Mouse (Mus musculus) layer of hippocampus, adult 18-20 months (tissue): Measurements from ENCODE around the gene Xntrpc. TPM values are rescaled to one million over a fixed set of nuclear protein-coding genes. Genes with fewer than 3 reads are reported as not detected.
"Not testable (repeated sequence)": the region's sequence is repeated elsewhere in the genome, so short reads cannot be mapped to it uniquely, and the experiment has no call there.

Experiments used
- DNase-seq, 2 experiments: peaks; one replicate each; pipeline ENCODE4 v3.0.0; 2022; ENCODE audit warnings: low spot score in 2 of 2
- long read RNA-seq: library from polyadenylated mRNA; stranded (forward); transcript quantifications from one replicate; pipeline ENCODE4 v2.0.0, GENCODE M21; 2021
- total RNA-seq, 2 experiments: library from RNA; stranded (reverse); gene quantifications; 2 replicates each; pipeline ENCODE4 v1.2.3; 2021

The Xntrpc gene
- 1 to 10 TPM; 2.0 to 3.3 TPM for total RNA-seq
- long read RNA-seq, partial matches to known transcripts = 2 of 7 reads
- long read RNA-seq, other reads (novel, unspliced or antisense) = 5 of 7 reads

DNA sequence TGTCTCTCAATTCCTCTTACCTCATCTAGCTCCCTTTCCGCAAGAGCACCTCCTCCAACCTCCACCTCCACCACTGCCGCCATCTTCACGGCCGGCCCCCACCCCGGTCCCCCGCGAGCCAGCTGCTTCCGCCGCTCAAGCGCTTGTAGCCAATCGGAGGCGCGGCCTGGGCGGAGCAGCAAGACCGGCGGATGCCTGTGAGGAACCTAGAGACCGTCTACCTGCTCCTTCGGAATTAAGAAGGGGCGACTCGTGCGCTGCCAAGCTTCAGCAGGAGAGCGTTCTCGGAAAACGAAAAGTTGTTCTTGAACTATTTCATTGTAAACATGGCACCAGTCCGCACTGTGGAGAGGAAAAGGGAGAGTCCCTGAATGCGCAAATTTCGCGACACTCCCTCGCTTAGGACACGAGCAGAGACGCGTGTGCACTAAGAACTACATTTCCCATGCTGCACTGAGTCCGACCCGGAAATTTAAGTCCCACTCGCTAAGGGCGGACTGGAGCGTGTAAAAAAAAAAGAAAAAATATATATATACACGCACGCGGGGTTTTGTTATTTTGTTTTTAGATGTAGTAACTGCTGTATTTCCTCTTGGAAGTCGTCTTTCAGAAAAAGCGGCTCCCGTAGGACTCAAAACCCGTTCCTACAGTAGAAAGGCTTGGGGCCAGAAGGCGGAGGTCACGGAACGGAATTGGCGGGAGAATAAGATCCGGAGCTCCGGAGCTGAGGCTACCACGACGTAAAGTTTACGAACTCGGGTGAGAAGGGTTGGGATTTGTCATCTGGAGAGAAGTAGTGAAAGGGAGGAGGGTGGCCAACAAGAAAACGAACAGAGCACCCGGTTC is at the start of gene Xntrpc, which contains the start of the genes Rnf121 and Xndc1:
Gene Xntrpc, plus strand, starts transcription at position 668 of the 846 bp plus-strand sequence.
Gene Rnf121, minus strand, starts transcription at position 424 of the 846 bp plus-strand sequence.
Gene Xndc1, plus strand, starts transcription at position 466 of the 846 bp plus-strand sequence.
- peak; percentile 92 to 95 for DNase-seq

DNA sequence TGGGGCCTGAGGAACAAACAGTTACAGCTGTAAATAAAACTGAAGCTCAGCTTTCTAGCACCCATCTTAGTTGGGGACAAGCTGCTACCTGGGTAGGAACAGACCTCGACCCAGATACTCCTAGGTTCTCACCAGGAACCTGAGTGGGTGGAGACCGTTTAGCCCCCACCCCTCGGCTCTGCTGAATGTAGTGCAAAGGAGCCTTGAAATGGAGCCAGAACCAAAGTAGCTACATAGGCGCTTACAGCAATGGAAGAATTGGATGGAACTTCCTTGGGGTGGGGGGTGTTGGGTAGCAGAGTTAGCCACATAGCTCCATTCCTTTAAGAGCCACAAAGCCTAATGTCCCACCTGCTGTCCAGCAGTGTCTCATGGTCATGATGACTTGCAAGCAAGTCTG is 48.6 kb upstream of the Xntrpc start:
- no peak for DNase-seq

DNA sequence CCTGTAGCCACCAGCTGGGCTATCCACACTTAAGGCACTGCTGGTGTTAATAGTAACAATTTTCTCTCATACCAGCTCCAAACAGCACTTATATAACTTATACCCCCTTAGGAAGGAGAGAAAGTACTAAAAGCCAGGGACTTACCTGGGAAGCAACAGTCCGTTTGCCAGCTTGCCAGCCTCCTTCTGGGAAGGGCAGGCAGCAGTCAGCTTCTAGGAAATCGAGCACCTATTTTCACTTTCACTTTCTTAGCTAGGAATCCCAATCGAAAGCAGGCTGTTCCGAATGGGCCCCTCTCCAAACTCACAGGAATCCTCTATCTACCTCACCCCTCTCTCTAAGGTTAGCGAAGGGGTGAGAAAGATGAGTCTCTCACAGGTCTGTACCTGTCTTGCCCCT is 48.1 kb upstream of the Xntrpc start:
- no peak for DNase-seq

DNA sequence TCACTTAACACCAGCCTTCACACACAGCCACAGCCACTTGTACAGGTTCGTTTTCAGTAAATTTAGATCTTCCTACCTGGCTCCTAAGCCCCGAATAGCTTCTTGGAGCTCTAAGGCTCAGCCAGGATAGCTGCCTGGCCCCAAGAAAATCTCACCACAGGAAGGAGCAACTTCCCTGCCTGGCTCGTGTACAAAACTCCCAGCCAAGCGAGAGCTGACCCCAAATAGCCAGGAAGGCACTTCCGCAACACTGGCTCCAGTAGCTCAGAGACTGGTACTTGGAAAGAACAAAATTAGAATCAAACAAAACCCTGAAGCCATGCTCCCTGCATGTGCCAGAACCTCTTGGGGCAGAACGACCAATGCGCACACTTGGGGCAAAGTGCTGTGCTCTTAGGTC is 47.5 kb upstream of the Xntrpc start:
- DNase-seq = no peak

DNA sequence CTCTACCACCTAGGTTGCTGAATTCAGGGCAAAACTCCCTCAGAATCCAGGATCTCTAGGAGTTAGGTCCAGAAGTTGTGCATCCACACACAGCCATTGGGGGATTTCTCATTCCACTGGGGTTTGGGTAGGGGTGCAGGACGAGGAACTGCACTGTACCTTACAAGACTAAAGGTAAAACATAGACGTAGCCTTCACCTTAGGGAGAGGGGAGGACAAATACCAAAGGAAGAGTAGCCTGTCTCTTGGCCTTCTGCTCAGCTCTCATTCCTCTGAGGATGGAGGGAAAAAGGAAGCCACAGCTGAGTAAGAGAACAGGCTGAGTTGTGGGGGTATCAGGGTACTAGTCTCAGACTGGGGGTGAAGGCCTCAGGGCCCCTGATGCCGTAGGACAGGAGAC is 46.9 kb upstream of the Xntrpc start, which contains the start of gene Il18bp:
Gene Il18bp, minus strand, starts transcription at position 101 of the 400 bp plus-strand sequence.
- DNase-seq = no peak

DNA sequence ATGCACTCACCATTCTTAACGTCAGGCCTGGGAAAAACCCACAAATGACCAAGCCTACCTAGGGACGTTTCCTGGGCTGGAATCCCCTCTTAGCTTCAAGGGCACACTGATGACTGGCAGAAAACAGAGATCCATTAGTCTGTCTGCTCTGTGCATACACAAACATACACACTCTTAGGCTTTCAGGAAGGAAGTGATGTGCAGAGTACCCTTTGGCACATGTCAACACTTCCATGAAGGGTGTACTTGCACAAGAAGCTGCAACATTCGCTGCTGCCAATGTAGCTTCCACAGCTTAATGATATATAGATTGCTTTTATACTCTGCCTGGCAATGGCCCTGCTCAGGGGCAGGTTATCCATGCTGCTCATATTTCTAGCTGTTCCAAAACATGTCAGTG is 46.2 kb upstream of the Xntrpc start:
- DNase-seq = no peak

DNA sequence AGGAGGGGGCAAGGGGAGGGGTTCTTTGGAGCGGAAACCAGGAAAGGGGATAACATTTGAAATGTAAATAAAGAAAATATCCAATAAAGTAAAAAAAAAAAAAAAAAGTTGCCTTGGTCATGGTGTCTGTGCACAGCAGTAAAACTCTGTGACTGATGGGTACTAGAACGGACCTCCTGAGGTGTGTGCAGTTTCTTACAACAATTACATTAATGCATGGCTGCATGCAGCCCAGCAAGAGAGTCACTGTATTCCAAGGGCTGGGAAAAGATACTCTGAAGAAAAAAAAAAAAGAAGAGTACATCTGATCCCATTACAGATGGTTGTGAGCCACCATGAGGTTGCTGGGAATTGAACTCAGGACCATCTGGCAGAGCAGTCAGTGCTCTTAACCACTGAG is 44.6 kb upstream of the Xntrpc start:
- DNase-seq = not testable (repeated sequence)

DNA sequence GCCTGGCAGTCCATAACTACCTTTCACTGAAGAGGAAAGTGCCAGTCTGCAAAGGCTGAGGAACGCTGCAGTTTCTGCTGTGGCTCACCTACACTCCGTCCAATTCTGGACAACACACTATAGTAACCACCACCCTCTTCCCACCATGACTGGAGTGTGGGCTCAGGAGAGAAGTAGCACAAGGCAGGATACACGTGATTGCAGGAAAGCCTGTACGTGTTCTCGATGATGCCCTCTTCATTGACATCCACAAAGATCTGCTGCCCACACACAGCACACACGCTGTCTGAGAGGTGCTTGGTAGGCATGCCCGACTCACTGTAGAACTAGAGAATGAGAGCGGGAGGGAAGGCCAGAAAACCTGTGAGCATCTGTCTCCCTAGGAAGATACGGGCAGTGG is 41.7 kb upstream of the Xntrpc start:
- DNase-seq = no peak

DNA sequence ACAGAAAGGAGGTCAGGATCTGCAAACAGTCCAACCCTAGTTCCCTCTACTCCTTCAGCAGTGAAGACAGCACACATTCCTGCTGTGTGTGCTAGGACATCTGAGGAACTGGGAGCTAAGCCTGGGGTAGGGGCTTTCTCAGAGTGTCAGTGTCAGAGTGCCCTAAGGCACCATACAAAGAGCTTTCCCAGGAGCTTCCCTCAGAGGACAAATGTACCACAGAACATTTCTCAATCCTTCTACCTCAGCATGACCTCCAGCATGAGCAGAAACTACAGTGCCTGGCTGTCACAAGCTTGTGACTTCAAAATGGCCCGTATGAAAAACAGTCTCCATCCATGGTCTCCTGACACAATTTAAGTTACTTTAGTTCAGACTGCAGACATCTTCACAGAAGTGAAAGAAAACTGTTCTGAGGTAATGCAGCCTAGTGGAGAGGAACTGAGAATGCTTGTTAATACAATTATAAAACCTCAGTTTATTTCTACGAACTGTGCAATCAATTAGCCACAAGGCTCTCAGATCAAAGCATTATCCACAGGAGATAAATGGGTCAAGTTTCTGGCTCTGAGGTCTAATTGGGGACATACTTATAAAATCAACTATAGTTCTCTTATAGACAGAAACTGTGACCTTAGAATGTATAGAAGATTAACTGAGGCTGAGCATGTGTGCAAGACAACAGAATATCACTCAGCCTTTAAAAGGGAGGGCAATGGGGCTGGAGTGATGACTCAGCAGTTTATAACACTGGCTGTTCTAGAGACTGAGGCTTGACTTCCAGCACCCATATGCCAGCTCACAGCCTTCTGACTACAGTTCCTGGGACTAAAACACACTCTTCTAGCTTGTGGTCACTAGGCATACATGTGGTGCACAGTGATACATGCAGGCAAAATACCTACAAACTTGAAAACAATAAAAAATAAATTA is 40.1 kb upstream of the Xntrpc start:
- no peak for DNase-seq

DNA sequence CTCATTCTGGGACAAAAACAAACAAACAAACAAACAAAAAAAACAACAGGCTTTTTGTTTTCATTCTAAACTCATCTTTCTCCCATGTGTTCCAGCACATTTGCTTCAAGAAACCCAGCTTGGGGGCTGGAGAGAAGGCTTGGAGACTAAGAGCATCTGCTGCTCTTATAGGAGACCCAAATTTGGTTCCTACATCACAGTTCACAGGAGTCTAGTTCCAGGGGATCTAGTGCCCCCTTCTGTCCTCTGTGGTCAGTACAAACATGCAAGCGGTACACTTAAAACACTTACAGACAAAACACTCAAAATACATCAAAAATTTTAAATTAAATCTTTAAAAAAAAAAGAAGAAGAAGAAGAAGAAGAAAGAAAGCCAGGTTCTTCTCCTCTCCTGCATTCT is 30.6 kb upstream of the Xntrpc start:
- no peak for DNase-seq

DNA sequence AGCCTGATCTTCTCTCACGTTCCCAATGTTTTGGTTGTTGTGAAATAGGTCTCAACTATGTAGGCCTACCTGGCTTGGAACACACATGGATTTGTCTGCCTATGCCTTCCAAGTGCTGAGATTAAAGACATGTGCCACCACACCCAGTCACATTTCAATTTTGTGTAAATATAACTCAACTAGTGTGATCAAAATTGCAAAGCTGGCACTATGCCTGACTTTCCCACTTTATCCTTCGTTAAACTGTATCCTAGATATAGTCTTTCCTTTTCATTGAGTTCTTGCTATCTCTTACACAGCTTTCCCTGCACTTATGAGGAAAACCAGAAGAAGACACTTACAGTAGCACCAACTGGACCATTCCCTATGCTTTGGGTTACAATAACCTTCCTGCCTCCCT is 30.0 kb upstream of the Xntrpc start:
- DNase-seq = no peak

DNA sequence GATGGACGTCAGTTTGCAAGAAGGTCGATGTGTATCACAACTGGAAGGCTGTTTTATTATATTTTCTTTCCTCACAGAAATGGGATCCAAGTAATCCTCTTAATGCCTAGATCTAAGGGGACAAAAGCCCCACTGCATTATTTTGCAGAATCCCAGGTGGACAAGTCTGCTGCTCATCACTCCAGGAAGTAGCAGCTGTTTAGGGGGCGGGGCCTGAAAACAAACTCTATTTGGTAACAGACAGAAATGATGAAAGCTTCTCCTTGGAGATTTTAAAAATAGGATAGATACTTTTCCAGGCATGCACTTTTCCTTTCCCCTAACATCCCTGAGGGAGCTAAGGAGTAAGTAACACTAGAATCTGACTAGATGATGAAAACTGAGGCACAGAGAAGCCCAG is 28.2 kb upstream of the Xntrpc start:
- no peak for DNase-seq

DNA sequence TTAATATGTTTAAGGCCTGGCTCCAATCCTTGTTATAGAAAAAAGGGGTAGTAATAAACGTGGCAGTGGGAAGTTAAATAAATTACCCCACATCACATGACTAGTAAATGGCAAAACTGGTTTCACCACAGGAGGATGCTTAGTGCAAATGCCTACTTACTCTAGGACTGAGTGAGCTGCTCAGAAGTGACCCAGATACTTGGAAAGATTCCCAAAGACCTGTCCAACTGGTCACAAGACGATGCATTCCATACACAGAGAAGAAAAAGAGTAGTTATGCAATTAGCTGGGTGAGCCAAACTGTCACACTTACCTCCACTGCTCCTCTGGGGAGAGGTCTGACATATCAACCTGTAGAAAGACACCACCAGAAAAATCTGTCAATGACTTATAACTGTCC is 23.2 kb upstream of the Xntrpc start:
- no peak for DNase-seq

DNA sequence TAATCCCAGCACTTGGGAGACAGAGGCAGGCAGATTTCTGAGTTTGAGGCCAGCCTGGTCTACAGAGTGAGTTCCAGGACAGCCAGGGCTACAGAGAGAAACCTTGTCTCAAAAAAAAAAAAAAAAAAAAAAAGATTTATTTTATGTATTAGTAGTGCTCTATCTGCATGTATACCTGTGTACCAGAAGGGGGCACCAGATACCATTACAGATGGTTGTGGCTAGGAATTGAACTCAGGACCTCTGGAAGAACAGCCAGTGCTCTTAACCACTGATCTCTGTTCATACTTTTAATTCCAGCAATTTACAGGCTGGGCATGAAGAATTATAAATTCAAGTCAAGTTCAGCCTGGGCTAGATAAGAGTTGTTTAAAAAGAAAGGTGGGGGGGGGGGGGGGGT is 17.0 kb upstream of the Xntrpc start:
- DNase-seq = not testable (repeated sequence)

DNA sequence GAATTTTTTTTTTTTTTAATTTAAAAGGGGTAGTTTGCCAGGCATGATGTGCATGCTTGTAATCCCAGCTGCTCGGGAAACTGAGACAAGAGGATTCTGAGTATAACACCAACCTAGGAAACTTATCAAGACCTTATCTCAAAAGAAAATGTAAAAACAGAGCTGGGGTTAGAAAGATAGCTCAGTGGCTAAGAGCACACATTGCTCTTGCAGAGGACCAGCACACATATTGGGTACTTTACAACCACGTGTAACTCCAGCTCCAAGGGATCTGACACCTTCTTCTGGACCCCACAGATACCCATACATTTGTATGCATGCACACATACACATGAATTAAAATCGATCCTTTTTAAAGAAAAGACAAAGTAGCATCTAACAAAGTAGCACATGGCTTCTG is 4.2 kb upstream of the Xntrpc start:
- no peak for DNase-seq

DNA sequence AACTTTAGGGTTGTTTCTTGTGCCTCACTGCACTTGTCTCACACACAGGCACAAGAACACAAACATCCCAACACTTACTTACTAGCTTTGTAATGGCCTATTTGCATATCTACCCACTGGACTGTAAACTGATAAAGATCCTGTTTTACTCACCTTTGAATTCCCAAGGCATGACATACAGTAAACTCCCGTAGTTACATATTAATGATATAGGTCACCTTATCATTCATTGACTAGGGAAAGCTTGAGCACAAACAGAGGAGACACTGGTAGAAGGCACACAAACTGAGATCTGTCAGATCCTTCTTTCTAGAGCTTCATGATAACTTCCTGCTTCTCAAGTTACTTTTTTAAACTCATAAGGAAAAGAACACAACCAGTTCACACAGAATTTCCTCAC is 3.3 kb upstream of the Xntrpc start:
- DNase-seq = no peak

DNA sequence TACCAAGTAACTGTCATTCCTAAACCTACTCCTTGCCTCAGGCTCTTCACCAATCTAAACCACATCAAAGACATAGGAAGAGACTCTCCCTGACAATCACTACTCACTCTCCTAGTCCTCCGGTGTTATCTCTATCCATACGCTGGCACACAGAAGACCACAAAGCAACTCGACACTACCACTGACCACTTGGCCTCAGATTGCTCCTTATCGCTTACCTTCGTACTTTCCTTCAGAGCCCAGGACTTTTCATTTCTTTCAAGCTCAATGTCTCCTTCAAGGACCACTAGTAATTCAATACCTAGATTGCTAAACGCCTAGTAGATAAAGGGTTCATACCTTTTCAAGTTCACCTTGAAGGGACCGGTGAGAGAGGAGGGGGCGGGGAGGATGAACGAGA is 1.6 kb upstream of the Xntrpc start:
- DNase-seq = no peak

DNA sequence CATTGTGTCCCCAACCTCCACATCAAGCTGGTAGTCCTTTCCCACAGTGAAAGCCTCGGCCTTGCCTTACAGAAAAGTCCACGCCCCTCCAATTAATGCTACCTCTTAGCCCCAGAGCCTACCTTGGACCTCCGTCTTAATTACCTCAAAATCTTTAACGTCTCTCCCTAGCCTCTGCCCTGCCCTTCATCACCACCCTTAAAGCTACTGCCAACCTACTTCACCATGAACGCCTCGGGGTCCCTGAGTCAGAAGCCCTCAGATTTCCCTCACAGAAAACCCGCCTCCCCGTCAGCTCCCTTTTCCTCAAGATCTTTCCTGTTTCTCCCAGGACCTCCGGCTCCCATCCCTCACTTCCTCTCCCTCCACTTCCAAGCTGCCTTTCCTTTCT is 863 bp upstream of the Xntrpc start:
- DNase-seq = peak in 1 of 2 experiments; percentile 25

DNA sequence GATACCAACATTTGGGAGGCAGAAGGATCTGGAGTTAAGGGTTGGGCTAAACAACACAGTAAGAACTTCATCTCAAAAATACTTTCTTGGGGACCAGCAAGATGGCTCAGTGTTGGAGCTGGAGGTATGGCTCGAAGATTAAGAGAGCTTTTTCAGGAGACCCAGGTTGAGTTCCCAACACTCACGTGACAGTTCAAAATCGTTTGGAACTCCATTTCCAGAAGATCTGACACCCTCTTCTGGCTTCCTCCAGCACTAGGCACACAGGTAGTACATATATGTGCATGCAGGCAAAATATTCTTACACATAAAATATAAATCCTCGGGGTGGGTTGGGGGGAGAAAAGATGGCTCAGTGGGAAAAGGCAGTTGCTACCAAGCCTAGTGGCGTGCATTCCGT is 850 bp downstream of the Xntrpc start:
- no peak for DNase-seq

DNA sequence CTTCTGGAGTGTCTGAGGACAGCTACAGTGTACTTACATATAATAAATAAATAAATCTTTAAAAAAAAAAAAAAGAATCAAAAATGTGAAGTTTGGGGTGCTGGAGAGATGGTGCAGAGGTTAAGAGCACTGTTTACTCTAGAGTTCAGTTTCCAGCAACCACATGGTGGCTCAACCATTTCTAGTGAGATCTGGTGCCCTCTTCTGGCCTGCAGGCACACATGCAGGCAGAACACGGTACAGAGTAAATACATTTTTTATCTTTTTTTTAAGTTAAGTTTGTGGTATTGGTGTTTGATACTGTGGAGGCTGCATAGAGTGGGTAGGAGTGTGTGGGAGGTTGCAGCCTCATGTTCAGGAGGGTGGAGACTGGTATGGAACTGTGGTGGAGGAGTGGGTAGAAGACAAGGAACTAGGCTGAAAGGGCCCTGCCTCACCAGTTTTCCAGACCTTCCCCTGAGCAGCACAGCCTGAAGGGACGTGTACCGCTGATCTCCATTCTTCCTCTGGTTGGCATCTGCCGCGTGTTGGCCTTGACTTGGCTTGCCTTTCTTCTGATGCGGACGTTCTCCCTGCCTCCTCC is 11.3 kb downstream of the Xntrpc start:
- peak in 1 of 2 experiments; percentile 19 for DNase-seq

DNA sequence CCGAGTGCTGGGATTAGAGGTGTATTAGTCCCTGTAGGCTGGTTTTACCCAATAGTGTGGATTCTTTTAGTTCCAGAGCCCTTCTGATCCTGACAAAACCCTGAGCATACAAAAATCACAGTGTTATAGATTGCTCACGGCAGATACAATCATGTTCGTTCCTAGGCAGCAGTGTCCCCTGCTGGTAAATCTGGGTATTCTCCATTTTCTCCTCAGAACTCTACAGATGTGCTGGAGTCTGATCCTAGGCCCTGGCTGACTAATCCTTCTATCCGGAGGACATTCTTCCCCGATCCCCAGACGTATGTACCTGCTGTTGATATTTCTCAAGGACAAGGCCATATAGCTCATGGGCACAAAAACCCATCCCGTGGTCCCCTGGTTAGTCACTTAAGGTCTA is 13.0 kb downstream of the Xntrpc start:
- peak in 1 of 2 experiments; percentile 49 for DNase-seq
